Mouse (Mus musculus): ENCODE results near the gene 6430571L13Rik.
A peak's percentile ranks its signal among the peaks of the same experiment; 100 is the strongest.

Gene 6430571L13Rik

DNA sequence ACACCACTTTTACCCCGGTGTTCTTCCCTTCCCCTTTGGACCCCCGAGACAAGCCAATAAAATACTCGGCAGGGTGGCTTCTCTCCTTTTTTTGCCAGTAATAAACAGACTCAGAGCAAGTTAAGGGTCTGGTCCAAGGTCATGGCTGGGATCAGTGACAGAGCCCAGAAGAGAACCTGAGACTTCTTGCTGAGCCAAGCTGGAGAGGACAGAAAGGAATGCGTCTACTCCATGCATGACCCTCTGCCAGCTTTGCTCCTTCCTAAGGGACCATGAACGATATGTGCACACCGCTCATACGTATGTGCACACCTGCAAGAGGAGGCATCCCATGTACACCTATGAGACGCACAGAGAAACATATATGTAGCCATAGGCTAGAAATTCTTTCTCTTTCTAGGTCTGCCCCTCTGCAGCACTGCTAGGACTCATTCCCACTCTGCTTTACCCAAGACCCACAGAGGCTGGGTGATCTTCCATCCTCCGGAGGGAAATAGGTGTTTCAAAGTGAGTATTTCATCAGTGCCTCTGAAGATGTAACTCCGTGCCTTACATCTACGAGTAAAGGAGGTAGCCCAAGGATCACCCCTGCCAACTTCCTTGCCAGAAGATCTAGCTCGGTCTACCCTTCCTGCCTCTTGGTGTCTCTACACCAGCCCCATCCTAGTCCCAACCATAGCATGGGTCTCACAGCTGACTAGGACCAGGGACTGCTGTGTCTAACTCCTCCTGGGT lies 676 bp downstream of the 6430571L13Rik start:
- no peak for DNase-seq (ENCODE audit: low spot score in 2 of 2)

DNA sequence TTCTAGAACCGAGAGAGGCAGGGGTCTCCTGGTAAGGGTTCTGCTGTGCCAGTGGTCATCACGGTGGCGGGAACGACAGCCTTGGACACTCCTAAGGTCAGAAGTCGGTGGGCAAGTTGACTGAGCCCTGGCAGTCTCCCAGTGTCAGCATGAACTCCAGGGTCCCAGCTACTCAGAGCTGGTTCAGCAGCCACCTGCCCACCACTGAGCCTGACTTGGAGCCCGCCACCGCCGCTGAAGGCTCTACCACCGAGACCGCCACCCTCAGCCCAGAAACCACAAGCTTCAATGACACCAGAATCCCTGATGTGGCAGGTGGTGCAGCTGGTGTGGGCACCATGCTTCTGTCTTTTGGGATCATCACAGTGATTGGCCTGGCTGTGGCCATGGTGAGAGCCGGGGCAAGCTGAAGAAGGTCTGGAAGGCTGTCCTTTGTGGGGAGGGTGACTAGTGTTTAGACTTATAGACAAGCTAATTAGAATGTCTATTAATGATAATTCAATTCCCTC lies 1.9 kb downstream of the 6430571L13Rik start:
- no peak for DNase-seq (ENCODE audit: low spot score in 2 of 2)

DNA sequence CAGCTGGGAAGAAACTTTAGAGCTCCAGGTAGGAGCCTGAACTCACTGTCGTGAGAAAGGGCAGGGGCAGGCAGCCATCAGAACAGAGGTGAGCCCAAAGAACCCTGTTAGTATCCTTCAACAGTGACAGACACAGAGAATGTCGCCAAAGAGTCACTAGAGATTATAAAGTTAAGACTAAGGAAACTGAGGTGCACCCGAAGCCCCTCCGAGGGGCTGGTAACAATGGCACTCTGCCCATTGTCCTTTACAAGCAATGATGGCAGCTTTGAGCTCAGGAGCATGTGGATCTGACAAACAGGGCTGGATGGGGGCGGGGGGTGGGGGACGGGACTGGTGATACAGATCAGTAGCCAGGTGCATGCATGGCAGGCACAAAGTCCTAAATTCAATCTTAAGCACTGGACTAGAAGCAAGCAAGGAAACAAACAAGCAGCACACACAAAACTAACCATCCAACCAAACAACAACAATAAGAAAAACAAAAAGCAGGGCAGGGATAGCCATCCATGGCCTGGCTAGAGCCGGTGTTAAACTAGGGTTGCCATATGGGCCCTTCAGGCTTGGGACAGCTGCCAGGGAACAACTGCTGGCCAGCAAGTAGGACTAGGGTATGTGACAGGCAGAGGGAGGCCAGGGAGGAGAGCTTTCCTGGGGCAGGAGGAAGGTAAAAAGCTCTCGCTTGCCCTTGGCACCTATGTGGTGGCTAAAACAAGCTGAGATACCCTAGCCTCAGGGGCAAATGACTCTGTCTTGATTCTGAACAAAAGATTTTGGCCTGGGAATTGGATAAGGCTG lies 2.9 kb downstream of the 6430571L13Rik start:
- DNase-seq (ENCODE audit: low spot score in 2 of 2) = no peak

DNA sequence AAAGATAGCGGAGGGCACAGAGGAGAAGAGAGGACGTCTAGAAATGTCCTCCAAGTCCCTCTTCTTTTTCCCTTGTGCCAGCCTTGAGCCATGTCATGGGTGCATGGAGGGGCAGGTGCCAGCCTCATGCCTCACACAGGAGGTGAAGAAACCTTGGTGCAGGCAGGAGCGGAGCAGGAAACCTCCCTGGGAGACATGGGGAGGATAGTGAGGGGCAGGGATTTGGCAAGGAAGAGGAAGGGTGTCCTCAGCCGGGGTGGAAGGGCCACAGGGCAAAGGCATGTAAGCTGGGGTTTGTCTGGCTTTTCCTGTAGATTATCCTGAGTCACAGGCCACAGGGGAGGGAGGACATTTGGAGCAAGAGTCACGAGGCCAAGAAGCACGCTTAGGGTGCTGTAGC lies 3.6 kb downstream of the 6430571L13Rik start:
- DNase-seq (ENCODE audit: low spot score in 2 of 2) = no peak

DNA sequence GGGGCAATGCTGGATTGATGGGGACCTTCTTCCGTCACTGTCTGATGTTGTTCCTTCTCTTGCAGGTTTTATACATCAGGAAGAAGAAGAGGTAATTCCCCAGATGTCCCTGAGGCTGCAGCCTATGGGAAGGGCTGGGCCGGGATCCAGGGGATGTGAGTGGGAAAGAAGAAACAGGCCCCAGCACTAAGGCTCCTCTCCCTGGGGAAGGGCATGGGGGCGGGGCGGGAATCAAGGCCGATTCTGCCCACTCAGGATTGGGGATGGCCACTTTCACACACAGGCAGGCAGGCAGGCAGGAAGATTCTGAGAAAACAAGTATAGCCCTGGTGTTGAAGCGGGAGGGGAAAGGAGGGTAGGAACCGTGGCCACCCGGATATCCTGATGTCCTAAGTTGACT lies 5.7 kb downstream of the 6430571L13Rik start:
- no peak for DNase-seq (ENCODE audit: low spot score in 2 of 2)

DNA sequence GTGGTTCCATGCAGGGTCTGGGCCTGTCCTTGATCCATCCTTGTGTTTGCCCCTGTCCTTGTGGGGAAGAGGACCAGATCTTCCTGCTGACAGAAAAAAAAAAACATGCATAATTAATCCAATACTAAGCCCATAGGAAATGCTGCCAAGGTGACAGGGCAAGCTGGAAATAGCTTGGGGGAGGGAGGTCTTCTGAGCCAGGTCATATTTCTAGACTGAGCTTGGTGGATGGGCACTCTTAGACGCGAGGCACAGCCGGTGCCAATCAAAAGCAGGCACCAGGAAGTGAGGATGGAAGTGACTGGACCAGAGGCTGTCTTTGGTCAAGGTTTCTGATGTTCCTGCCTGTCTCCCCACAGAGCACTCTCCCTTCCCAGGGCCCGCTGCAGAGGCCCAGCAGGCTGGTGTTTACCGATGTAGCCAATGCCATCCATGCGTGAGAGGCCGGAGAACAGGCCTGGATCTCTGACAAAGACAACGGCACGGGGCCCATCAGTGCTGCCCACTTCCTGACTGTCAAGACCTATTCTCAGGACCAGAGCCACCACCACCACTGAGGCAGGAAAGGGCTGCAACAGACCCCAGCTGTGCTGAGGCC lies 7.3 kb downstream of the 6430571L13Rik start:
- no peak for DNase-seq (ENCODE audit: low spot score in 2 of 2)

DNA sequence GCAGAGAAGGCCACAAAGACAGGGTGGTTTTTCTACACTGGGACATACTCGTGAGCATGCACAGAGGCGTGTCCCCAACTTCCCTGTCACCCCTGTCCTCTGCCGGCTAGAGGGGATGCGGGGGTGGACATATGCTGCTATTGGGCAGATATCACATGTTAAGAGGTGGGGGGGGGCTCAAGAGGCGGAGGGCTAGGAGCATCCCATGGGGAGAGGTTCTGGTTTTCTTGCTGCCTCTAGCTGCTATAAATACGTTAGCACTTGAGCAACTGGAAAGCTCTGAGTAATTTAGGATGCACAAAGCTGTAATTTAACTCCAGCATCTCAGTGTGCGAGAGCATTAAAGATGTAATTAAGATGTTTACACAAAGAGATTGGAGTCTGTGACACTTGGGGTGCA lies 8.9 kb downstream of the 6430571L13Rik start:
- DNase-seq (ENCODE audit: low spot score in 2 of 2) = no peak

DNA sequence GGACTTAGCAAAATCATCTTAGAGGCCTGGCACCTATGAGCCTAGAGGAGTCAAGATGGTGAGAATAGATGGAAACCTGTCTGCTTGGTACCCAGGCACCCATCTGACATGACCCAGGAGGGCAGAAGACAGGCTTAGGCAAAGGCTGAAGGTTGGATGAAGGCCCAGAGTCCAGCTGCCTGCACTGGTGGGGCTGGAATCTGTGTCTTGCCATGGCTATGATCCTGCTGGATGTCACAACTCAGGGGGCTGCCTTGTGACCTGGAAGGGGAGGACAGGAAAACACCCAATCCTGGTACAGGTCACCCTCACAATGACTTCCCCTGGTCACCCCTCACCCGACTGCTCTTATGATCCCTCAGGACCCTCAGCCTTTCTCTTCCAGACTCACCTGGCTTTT lies 14.4 kb downstream of the 6430571L13Rik start:
- DNase-seq (ENCODE audit: low spot score in 2 of 2) = no peak

DNA sequence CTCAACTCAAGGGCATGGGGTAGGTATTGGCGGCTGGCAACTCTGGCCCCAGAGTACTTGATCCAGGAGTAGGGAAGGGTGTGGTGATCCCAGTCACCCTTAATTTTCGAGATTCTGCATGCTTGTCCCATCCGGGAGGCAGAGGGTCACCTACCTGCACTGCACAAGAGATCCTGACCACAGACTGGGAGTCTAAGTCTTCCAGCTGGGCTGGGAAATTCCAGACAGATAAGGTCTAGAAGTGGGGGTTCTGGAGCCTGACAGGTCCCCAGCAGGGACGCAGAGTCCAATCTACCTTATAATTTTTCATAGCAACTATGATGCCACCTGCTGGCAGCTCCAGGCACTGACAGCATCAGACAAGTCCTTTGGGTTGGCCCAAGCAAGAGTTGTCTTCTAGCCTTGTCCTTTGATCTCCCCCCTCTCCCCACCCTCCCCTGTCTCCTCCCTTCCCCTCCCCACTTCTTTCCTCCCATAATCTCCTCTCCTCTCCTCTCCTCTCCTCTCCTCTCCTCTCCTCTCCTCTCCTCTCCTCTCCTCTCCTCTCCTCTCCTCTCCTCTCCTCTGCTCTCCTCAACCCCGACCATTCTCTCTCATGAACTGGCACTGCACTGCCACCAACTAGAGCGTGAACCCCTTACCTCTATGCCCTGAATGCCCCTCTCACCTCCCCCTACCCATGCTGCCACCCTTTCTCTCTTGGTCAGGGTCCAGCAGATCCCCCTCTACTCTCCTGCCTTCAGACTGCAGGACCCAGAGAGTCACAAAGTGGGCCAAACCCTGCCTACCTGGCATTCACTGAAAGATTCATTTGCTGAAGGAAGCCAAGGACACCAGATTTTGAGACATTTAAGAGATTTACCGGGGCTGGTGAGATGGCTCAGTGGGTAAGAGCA lies 15.7 kb downstream of the 6430571L13Rik start:
- peak in 1 of 2 experiments; percentile 58 for DNase-seq (ENCODE audit: low spot score in 2 of 2)

DNA sequence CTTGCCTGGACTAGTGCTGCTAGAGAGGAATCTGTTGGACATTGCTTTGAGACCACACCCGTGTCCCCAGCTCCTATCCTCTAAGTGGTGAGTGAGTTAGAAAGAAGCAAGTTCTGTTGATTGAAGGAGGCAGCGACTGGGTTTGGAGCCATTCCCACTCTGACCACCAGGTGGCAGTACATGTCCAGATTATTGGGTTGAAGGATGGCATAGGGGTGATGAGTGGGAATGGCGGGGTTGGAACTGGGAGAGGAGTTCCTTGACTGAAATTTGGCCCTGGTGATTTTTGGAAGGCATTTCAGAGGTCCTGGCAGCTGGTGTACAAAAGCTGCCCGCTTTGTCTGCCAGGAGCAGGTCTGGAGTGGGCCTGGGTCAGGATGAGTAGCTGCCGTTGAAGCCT lies 17.2 kb downstream of the 6430571L13Rik start:
- peak; percentile 66 to 73 for DNase-seq (ENCODE audit: low spot score in 2 of 2)

DNA sequence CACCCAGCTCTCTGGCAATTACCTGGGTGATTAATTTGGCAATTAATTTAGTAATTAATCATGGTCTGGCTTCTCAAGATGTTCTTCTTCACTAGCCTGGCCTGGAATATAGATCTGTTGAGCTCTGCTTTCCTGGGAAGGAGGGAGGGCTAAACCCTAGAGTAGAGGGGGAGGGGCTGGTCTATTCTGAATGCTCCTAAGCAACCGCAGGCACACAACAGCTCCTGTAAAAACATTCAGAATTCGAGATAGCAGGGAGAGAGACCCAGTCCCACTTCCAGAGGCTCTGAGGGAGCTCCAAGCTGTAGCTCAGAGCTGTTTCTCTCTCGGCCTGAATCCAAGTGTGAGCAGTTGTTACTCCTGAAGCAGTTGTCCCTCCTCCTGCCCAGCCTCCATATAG lies 20.6 kb downstream of the 6430571L13Rik start:
- no peak for DNase-seq (ENCODE audit: low spot score in 2 of 2)

DNA sequence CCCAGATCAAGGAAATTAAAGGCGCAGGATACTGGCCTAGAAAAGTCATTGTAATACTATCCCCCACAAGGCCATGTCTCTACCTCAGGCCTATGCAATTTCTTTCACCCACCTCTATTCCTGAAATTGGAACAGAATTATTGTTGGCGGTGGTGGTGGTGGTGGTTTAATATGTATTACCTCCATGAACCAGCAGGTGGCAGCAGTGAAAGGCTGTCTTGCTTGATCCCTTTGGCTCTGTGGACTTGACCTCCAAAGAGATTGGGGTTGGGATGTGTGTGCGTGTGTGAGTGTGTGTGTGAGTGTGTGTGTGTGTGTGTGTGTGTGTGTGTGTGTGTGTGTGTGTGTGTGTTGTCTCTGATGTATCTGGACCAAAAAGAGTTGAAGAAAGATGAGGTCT lies 26.2 kb downstream of the 6430571L13Rik start:
- peak; percentile 21 to 38 for DNase-seq (ENCODE audit: low spot score in 2 of 2)

DNA sequence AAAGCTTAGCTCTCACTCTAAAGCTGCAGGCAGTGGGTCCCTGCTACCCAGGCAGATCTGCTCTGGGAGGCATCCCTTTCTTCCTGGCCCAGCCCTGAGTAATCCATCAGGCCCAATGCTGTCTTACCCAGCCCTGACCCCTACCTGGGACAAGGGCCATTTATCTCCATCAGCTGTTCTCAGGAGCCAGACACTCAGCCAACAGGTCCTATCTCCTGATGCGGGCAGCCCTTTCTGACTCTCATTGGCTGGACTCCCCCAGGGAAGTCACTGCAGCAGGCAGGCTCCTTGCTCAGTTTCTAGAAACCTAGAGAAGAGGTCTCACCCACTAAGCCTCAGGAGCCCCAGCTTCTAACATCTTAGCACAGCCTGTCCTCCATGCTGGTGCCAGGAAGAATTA lies 27.9 kb downstream of the 6430571L13Rik start:
- DNase-seq (ENCODE audit: low spot score in 2 of 2) = no peak

DNA sequence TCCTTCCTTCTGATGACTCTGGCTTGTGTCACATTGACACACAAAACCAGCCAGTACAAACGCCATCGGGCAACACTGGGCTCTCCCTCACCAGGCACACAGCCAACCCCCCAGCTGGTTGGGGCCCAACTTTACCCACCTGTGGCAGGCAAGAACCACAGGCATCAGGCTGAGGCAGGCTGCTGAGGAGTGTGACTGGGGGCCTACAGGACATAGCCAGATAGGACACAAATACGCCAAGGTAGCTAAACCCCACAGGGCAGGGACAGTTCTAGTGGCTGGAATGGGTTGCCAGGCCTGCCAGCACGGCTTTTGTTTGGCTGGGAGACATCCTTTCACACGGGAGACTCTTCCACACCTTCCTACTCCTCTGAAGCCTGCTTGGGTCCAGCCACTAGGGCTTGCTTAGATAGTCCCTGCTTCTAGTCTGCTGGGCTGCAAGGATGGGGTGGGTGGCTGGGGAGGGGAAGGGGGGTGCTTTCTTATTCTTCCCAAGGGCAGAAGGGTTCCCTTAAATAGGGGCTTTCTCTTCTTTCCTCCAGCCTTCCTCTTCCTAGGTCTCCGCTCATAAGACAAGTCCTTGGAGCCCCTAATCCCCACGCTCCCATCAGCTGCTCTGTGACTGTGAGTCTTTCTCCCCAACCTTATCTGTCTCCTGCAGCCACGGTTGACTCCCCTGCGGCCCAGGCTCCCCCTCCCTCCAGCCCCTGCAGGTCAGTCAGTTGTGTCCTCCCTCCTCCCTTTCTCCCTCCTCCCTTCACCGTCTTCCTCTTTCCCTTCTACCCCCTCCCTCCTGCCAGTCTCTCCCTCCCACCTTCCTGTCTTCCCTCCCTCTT lies 29.1 kb downstream of the 6430571L13Rik start:
- DNase-seq (ENCODE audit: low spot score in 2 of 2) = no peak

DNA sequence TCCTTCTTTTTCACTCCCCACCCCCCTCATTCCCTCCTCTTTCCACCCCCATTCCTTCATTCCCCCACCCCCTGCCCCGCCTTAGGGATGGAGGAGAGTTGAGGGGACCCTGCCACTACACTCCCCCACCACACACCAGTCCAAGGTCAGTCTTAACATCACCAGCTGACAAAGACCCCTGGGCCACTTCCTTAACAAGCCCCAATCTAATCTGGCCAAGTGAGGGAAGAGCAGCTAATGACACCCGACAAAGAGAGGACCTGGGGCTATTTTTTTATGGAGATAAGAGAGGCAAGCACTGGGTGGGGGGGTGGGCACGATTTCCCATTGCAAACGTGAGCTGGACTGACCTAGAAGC lies 29.7 kb downstream of the 6430571L13Rik start:
- DNase-seq (ENCODE audit: low spot score in 2 of 2) = no peak

DNA sequence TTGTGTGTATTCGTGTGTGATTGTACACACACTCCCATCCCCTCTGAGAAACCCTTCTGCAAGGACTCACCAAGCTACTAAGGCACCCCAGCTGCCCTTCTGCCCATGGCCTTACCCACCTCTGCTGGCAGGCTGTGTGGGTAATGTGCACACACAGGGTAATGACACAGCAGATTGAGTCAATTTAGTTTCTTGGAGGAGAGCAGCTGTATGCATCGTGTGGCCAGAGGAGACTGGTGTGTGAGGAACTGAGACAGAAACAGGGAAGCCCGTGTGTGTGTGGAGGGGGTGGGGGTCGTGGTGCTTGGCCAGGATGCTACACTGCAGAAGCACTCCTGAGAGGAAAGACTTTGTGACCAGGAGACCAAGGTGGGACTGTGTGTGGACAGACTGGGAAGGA lies 32.0 kb downstream of the 6430571L13Rik start:
- no peak for DNase-seq (ENCODE audit: low spot score in 2 of 2)

DNA sequence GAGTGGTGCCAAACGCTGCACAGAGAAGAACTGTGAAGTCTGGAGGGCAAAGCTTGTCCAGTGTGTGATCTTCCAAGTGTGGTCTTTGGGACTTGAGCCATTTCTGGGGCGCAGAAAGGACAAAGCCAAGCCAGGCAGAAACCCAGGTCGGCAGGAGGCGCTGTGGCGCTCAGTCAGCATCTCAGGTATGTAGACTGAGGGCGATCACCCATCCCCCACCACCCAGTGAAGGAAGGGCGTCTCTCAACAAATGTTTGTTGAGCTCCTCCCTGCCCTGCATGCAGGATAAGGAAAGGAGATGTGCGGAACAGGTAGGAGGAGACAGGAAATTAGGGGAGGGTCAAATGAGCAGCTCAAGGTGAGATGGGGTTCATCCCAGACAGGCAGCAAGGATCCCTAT lies 34.2 kb downstream of the 6430571L13Rik start:
- no peak for DNase-seq (ENCODE audit: low spot score in 2 of 2)

DNA sequence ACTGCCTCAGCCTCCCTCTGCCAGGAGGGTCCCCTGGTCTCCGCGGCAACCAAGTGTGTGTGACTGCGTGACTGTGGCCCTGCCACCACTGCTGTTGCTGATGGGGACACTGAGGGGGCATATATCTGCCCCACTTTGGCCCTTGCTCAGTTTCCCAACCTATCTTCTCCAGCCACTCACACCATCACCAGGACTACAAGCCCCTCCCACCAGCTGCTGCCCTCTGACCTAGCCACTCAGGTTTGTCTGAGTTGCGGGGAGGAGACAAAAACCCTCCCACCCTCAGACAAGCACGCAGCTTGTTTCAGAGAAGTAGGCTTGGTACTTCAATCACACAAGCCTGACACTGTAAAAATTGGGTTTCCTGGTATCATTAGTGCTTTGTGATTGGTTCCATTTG lies 35.0 kb downstream of the 6430571L13Rik start:
- DNase-seq (ENCODE audit: low spot score in 2 of 2) = no peak

DNA sequence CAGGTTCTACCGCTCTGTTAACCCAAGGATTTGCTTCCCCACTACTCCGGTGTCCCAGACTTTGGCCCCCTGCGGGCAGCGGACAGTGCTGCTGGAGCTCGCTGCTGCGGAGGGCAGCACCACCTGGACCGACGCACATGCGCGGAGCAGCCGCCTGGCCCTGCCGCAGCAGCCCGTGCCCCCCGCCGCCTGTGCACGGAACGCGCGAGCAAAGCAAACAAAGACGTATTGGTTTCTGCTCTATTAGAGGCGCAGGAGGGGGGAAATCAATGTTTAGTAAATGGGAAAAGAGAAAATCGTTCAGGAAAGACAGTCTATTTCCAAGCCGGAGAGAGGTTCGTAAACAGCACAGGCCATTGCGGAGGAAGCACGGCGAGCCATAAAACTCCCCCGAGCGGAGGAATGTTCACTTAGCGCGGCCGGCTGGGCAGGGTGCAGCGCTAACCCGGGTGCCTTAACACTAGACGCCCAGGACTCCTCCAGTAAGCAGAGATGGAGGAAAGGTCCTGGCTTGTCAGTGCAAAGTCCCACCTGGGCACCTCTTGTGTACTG lies 37.6 kb downstream of the 6430571L13Rik start:
- DNase-seq (ENCODE audit: low spot score in 2 of 2) = no peak

DNA sequence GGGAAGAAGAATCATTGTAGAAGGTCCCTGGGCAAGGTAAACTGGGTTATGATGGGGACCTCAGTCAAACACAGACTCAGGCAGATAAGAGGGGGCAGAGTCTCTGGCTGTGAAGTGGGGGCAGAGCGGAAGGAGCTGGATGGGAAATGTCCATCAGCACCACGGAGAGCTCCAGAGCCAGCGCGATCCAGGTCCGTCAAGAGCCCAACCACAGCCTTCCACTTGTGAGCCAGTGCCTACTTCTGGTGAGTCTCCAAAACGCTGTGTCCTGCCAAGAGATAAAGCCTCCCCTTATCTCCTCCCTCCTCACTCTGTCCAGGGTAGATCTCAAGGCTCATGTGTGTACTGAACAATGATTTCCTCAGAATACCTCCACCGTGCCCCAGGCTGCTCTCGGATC lies 41.3 kb downstream of the 6430571L13Rik start:
- DNase-seq (ENCODE audit: low spot score in 2 of 2) = no peak

All from urinary bladder, postnatal 36 days (tissue).